Mouse (Mus musculus): Measurements from ENCODE around the gene Sorbs2. TPM values are rescaled to one million over a fixed set of nuclear protein-coding genes. Genes with fewer than 3 reads are reported as not detected.

The Sorbs2 gene
- polyA plus RNA-seq, 1 experiment from 2014 or later: 9.5 TPM

DNA sequence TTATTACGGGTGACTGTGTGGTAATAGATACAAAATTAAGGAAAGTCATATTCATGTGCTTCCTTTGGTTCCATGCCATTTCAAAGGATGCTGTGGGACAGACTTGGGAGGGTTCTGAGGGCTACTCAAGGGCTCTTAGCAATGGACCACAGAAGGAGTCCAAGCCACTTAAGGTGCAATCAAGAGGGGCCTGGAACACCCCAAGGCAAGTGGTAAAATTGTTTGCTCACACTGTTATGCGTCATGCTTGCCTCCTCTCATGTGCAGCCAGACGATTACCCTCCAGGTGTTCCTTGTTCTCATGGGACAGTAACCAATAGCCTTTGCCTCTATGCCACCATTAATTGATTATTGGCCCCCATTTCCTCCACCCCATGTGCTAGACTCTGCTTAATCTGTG, 216.6 kb downstream of the Sorbs2 start:
- Histone ChIP-seq H3K27ac (replicated peaks) (no peak overlapping the region), H3K4me1 (replicated peaks) (no peaks in the 10 kb centered on the region), H3K9me3 (replicated peaks) (no peaks in the 10 kb centered on the region), H3K36me3 (replicated peaks) (no peaks in the 10 kb centered on the region), H3K4me3 (replicated peaks) (no peak overlapping the region), H3K9ac (no peak overlapping the region), H3K4me2 (no peak overlapping the region), H3K27me3 (no peaks in the 10 kb centered on the region)
- WGBS (ENCODE audit: insufficient replicate concordance): 65% methylated on average over 3 of the region's 3 CpGs
- no peak for ATAC-seq (ENCODE audit: insufficient read depth)

DNA sequence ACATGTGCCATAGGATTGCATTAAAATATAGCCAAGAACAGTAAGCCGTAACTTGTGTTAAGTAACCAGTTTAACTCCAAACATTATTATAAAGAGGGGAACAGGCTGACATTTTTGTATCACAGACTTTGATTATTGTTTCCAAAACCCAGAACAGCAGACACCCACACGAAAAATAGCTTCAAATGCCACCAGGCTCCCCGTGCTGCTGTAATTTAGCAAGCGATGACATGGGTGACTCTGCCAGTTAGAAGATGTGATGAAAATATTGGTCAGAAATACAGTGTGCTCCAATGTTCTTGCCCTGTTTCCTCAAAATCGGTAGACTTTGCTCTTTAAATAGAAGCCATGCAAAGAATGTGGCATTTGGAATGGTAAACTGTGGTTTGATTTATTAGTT, 217.7 kb downstream of the Sorbs2 start:
- H3K36me3 ChIP-seq (replicated peaks): no peaks in the 10 kb centered on the region
- H3K4me3 ChIP-seq (replicated peaks): no peak overlapping the region
- no peaks in the 10 kb centered on the region for H3K27me3 ChIP-seq
- H3K9ac ChIP-seq: no peak overlapping the region
- H3K4me1 ChIP-seq (replicated peaks): no peaks in the 10 kb centered on the region
- ATAC-seq (ENCODE audit: insufficient read depth): no peak
- 52% methylated on average over 5 of the region's 5 CpGs for WGBS (ENCODE audit: insufficient replicate concordance)
- H3K4me2 ChIP-seq: no peak overlapping the region
- H3K9me3 ChIP-seq (replicated peaks): no peaks in the 10 kb centered on the region
- no peak overlapping the region for H3K27ac ChIP-seq (replicated peaks)

DNA sequence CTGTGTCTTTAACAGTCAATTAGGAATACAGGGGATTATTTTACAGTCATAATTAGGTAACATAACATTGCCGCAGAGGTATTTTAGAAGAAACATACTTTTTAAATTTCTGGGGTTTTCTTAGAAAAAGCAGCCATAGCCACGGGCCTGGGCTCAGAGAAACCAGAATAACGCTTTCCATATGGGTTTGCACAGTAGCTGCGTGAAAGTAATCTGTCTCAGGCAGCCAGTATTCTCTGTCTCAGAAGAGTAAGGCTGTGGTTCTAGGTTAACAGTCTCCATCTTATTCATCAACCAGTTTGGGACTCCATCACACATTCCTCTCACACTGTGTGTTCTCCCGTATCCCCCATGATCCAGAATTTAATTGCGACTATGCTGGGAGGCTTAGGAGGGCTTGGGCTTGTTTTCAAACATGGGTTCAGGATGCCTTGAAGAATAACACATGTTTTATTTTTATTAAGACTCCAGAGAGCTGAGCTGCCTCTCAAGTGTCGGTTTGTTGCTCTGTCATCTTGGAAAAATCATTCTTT, 222.3 kb downstream of the Sorbs2 start:
- 63% methylated on average over 7 of the region's 7 CpGs for WGBS (ENCODE audit: insufficient replicate concordance)
- Histone ChIP-seq H3K27ac (replicated peaks) (no peak overlapping the region), H3K9me3 (replicated peaks) (no peaks in the 10 kb centered on the region), H3K4me1 (replicated peaks) (no peaks in the 10 kb centered on the region), H3K4me2 (no peak overlapping the region), H3K9ac (no peak overlapping the region), H3K27me3 (no peaks in the 10 kb centered on the region), H3K36me3 (replicated peaks) (no peaks in the 10 kb centered on the region), H3K4me3 (replicated peaks) (no peak overlapping the region)
- no peak for ATAC-seq (ENCODE audit: insufficient read depth)

DNA sequence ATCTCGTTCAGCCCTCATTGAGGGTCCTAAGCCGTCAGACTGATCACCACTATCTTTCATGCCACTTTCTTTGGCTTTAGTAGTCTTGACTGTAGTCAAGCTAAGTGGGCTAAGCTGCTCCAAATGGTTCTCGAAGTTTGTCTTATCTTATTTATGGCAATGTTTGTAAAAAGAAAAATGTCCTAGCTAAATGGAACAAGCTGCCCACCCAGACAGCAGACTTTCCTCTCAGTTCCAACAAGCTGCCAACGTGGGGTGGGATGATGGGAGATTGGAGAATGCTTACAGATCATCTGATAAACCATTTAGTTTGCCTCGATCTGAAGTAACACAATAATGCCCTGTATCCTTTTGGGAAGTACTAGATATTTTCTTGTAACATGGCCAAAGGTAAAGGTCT, 223.2 kb downstream of the Sorbs2 start:
- 48% methylated on average over 5 of the region's 5 CpGs for WGBS (ENCODE audit: insufficient replicate concordance)
- H3K4me3 ChIP-seq (replicated peaks): no peak overlapping the region
- no peak overlapping the region for H3K4me2 ChIP-seq
- no peak overlapping the region for H3K27ac ChIP-seq (replicated peaks)
- H3K4me1 ChIP-seq (replicated peaks): no peaks in the 10 kb centered on the region
- no peaks in the 10 kb centered on the region for H3K36me3 ChIP-seq (replicated peaks)
- no peak overlapping the region for H3K9ac ChIP-seq
- no peak for ATAC-seq (ENCODE audit: insufficient read depth)
- no peaks in the 10 kb centered on the region for H3K27me3 ChIP-seq
- no peaks in the 10 kb centered on the region for H3K9me3 ChIP-seq (replicated peaks)

DNA sequence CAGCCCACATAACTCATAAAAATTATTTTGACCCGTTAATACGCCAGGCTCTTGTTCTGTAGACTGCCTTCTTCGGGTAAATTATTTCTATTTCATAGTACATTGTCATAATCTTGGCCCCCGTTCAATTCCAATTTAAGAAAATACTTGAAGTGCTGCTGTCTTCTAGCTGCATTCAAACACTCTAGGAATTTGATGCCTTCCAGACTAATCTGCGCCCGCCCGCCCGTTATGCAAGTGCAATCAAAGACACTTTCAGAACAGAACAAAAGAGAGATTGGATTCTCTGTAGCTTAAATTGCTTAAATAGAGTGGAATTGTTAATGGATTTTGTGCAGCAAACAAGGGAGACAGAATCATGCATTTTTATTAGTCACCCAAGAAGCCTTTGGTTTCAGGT, 226.5 kb downstream of the Sorbs2 start:
- Histone ChIP-seq H3K27ac (replicated peaks) (no peak overlapping the region), H3K36me3 (replicated peaks) (no peaks in the 10 kb centered on the region), H3K9me3 (replicated peaks) (no peaks in the 10 kb centered on the region), H3K4me3 (replicated peaks) (no peak overlapping the region), H3K9ac (no peak overlapping the region), H3K4me2 (no peak overlapping the region), H3K27me3 (no peaks in the 10 kb centered on the region), H3K4me1 (replicated peaks) (no peaks in the 10 kb centered on the region)
- no peak for ATAC-seq (ENCODE audit: insufficient read depth)
- 72% methylated on average over 8 of the region's 8 CpGs for WGBS (ENCODE audit: insufficient replicate concordance)

DNA sequence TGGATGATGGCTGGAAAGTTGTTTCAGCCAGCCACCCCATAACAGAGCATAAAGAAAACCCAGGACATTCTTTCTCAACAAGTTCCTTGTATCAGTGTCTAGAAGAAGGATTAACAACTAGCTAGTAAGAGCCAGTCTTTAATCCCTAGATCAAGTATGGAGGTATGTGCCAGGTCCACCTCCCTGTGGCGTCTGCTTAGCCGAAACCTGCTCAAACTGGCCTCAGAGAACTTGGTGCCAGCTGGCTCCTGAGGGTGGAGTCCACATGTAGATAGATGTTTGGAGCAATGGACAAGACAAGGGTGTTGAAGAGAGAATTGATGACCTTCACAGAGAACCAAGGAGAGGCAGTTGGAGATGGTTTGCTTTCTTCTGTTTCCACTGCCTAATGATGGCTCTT, 229.7 kb downstream of the Sorbs2 start:
- H3K4me3 ChIP-seq (replicated peaks): no peak overlapping the region
- no peaks in the 10 kb centered on the region for H3K27me3 ChIP-seq
- no peaks in the 10 kb centered on the region for H3K9me3 ChIP-seq (replicated peaks)
- WGBS (ENCODE audit: insufficient replicate concordance): 78% methylated on average over 2 of the region's 2 CpGs
- H3K27ac ChIP-seq (replicated peaks): no peak overlapping the region
- H3K4me2 ChIP-seq: no peak overlapping the region
- H3K4me1 ChIP-seq (replicated peaks): no peaks in the 10 kb centered on the region
- H3K9ac ChIP-seq: no peak overlapping the region
- ATAC-seq (ENCODE audit: insufficient read depth): no peak
- 0 out of 2 replicates have a peak, but pooled peaks cover 4% of the 10 kb centered on the region for H3K36me3 ChIP-seq (replicated peaks)

DNA sequence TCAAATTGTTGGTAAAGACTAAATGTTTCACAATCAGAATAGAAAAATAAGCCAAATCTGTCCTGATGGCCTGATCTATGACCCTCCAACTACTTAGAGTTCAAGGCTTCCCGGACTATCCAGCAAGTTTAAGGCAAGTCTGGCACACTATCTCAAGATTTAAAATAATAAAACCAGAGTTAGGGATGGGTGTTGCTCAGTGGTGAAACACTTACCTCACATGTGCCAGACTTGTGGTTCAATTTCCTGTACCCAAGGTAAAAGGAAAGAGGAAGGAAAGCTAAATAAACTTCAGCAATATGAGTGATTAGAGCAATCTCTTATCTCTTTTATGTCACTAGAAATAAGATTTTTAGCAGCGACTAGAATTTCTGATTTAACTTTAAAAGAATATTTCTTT, 235.7 kb downstream of the Sorbs2 start:
- 49% methylated on average over 2 of the region's 2 CpGs for WGBS (ENCODE audit: insufficient replicate concordance)
- no peak overlapping the region for H3K4me3 ChIP-seq (replicated peaks)
- no peak overlapping the region for H3K9ac ChIP-seq
- H3K27ac ChIP-seq (replicated peaks): no peak overlapping the region
- no peaks in the 10 kb centered on the region for H3K4me1 ChIP-seq (replicated peaks)
- 0 out of 2 replicates have a peak, but pooled peaks cover 4% of the 10 kb centered on the region for H3K36me3 ChIP-seq (replicated peaks)
- no peaks in the 10 kb centered on the region for H3K27me3 ChIP-seq
- no peak for ATAC-seq (ENCODE audit: insufficient read depth)
- no peak overlapping the region for H3K4me2 ChIP-seq
- H3K9me3 ChIP-seq (replicated peaks): no peaks in the 10 kb centered on the region

DNA sequence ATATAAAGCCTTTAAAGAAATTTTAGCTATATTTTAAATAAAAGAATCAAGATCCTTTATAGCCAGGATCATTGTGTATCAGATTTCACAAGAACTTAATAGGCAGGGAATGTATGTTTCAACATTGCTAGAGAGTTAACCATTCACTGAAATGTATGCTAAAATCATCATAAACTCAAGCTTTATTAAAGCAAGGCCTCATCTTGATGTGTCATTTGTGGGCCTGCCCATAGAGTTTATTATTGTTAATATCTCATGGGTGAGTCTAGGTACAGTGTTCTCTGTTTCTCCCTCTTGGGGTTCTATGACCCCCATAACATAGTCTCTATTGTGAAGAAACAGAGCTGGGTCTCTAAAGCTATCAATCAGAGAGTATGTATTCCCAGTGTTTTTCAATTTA, 236.2 kb downstream of the Sorbs2 start:
- no peak overlapping the region for H3K4me3 ChIP-seq (replicated peaks)
- 0 out of 2 replicates have a peak, but pooled peaks cover 4% of the 10 kb centered on the region for H3K36me3 ChIP-seq (replicated peaks)
- H3K4me1 ChIP-seq (replicated peaks): no peaks in the 10 kb centered on the region
- no peak overlapping the region for H3K4me2 ChIP-seq
- no peak overlapping the region for H3K27ac ChIP-seq (replicated peaks)
- no peak for ATAC-seq (ENCODE audit: insufficient read depth)
- H3K27me3 ChIP-seq: no peaks in the 10 kb centered on the region
- H3K9me3 ChIP-seq (replicated peaks): no peaks in the 10 kb centered on the region
- no peak overlapping the region for H3K9ac ChIP-seq

DNA sequence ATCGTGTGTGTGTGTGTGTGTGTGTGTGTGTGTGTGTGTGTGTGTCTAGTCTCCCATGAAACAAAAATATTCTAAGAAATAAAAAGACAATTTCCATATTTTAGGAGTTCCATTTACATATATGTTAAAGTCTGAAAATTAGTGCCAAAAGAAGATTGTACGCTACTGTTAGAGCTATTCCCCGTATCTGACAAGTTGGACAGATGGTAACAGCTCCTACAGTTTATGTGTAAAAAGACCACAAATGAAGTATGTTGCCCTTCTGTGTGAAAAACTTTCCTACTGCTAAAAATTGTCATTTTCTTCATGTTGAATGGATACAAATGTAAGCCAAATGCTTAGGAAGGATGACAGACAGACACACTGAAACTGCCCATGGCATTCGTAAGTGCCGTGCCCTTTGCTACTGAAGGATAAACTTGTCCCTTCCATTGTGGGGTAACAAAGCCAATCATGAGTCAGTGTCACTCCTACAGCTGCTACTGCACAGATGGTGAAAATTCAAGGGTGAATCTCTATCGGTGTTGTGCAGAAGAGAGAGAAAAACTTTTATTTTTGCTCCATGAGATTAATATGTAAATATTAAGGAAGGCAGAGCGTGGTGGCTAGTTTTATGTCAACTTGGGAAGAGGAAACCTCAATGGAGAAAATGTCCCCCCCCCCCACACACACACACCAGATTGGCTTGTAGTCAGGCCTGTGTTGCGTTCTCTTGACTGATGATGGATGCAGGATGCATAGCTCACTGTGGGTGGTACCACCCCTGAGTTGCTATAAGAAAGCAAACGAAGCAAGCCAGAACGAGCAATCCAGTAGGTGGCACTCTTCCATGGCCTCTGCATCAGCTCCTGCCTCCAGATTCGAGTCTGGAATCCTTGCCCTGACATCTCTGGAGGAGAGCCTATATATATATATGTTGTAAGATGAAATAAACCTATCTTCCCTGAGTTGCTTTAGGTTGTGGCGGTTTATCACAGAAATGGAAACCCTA, 244.2 kb downstream of the Sorbs2 start:
- Histone ChIP-seq H3K36me3 (replicated peaks) (no peaks in the 10 kb centered on the region), H3K4me2 (no peak overlapping the region), H3K9me3 (replicated peaks) (no peaks in the 10 kb centered on the region), H3K27ac (replicated peaks) (no peak overlapping the region), H3K4me3 (replicated peaks) (no peak overlapping the region), H3K27me3 (no peaks in the 10 kb centered on the region), H3K4me1 (replicated peaks) (no peaks in the 10 kb centered on the region), H3K9ac (no peak overlapping the region)
- no peak for ATAC-seq (ENCODE audit: insufficient read depth)
- 53% methylated on average over 12 of the region's 12 CpGs for WGBS (ENCODE audit: insufficient replicate concordance)

DNA sequence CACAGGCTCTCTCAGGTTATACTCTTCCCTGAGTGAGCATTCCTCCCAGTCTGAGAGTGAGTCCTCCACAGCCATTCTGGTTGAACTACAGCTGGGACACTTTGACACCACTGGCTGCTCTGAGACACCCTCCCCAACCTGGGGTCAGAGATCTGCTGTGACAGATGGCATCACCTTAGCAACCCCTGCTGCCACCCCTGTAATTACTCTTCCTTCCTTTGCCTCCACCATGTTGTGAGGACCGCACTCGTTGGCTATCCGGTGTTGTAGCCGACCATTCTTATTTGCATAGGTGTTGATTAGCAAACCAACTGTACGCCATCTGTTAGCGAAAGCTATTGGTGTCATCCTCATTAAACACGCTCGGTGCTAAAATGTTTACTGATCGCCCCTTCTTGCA, 247.9 kb downstream of the Sorbs2 start:
- H3K4me3 ChIP-seq (replicated peaks): no peak overlapping the region
- H3K9ac ChIP-seq: no peak overlapping the region
- no peaks in the 10 kb centered on the region for H3K4me1 ChIP-seq (replicated peaks)
- ATAC-seq (ENCODE audit: insufficient read depth): no peak
- no peaks in the 10 kb centered on the region for H3K27me3 ChIP-seq
- H3K27ac ChIP-seq (replicated peaks): no peak overlapping the region
- H3K9me3 ChIP-seq (replicated peaks): no peaks in the 10 kb centered on the region
- WGBS (ENCODE audit: insufficient replicate concordance): 77% methylated on average over 9 of the region's 9 CpGs
- H3K4me2 ChIP-seq: no peak overlapping the region
- H3K36me3 ChIP-seq (replicated peaks): no peaks in the 10 kb centered on the region

DNA sequence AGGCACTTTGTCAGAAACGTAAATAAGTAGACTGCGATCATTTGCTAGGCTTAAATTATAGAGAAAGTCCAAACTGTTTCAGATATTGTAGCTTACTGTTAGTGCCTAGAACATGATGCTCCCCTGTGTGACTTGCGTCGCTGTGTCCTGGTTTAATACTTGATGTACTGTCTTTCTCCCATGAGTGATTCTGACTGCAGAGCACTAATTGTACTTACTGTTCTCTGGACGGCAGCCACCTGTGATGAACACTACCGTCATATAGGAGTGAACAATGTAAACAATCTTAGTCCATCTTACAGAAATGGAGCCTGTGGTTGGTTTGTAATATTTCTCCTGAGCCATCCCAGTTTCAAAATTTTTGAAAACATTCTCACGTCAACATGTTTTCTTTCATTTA, 248.4 kb downstream of the Sorbs2 start:
- Histone ChIP-seq H3K27me3 (no peaks in the 10 kb centered on the region), H3K4me3 (replicated peaks) (no peak overlapping the region), H3K9me3 (replicated peaks) (no peaks in the 10 kb centered on the region), H3K36me3 (replicated peaks) (no peaks in the 10 kb centered on the region), H3K27ac (replicated peaks) (no peak overlapping the region), H3K4me2 (no peak overlapping the region), H3K9ac (no peak overlapping the region), H3K4me1 (replicated peaks) (no peaks in the 10 kb centered on the region)
- ATAC-seq (ENCODE audit: insufficient read depth): no peak
- 75% methylated on average over 7 of the region's 7 CpGs for WGBS (ENCODE audit: insufficient replicate concordance)

All from liver, embryonic 15.5 days (tissue).